Mouse (Mus musculus): Measurements from ENCODE around the gene Spats2l. TPM values are rescaled to one million over a fixed set of nuclear protein-coding genes. Genes with fewer than 3 reads are reported as not detected.
A peak's percentile ranks its signal among the peaks of the same experiment; 100 is the strongest.

Gene Spats2l
- total and polyA plus RNA-seq, 3 experiments, result not detected

DNA sequence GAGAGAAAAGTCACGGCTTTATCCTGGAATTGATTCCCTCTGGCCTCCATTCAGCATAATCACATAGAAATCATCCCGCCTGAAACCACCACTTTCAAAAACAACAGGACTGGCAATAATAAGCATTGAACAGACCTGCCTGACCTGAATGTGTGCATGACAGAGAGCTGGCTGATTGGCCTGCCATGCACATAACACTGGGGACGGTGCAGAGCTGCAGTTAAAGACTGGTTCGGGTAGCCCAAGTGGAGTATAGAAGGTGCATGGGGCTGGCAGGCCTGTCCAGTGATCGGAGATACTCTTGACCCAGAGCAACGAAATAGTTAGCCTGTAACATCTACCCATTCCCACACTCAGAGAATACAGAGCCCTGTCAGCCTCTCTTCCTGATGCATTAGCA, 168.3 kb downstream of the Spats2l start:
- Histone ChIP-seq H3K27me3 (ENCODE audit: control insufficient read depth in 1 of 2, insufficient read depth in 2 of 2, low read length in 2 of 2) (no peaks in the 10 kb centered on the region), H3K27ac (ENCODE audit: control insufficient read depth, low read depth, low read length) (no peak overlapping the region), H3K9me3 (replicated peaks; ENCODE audit: insufficient read depth, low read length) (no peaks in the 10 kb centered on the region), H3K36me3 (ENCODE audit: control insufficient read depth in 1 of 2, insufficient read depth in 2 of 2, low read length in 2 of 2) (no peaks in the 10 kb centered on the region), H3K4me3 (ENCODE audit: control insufficient read depth in 1 of 2, insufficient read depth in 1 of 2, low read depth in 2 of 2, low read length in 2 of 2) (no peak overlapping the region), H3K9ac (ENCODE audit: control insufficient read depth, low read depth, low read length, poor library complexity, severe bottlenecking) (no peak overlapping the region), H3K4me1 (ENCODE audit: control insufficient read depth in 1 of 2, insufficient read depth in 2 of 2, low read length in 2 of 2) (no peaks in the 10 kb centered on the region), H3K79me2 (ENCODE audit: control insufficient read depth, insufficient read depth, low read length, poor library complexity) (no peaks in the 10 kb centered on the region)
- DNase-seq (ENCODE audit: low read depth, low spot score), result no peak
- TF ChIP-seq GABPA (IDR thresholded peaks at IDR 0.05; ENCODE audit: low read depth, low read length) (no peak), KAT2A (conservative IDR thresholded peaks at IDR 0.05; ENCODE audit: low read depth, low read length) (no peak), MAZ (IDR thresholded peaks at IDR 0.05; ENCODE audit: low read depth, low read length) (no peak), POLR2A (IDR thresholded peaks at IDR 0.05; ENCODE audit: control insufficient read depth in 1 of 2, insufficient read depth in 1 of 2, low read depth in 1 of 2, low read length in 2 of 2, poor library complexity in 1 of 2) (no peak), SIN3A (IDR thresholded peaks at IDR 0.05; ENCODE audit: low read length) (no peak), HCFC1 (IDR thresholded peaks at IDR 0.05; ENCODE audit: low read depth, low read length) (no peak), ELF1 (IDR thresholded peaks at IDR 0.05; ENCODE audit: low read depth, low read length) (no peak), ZNF384 (IDR thresholded peaks at IDR 0.05; ENCODE audit: low read depth, low read length) (no peak), SMC3 (IDR thresholded peaks at IDR 0.05; ENCODE audit: low read depth, low read length) (no peak)

DNA sequence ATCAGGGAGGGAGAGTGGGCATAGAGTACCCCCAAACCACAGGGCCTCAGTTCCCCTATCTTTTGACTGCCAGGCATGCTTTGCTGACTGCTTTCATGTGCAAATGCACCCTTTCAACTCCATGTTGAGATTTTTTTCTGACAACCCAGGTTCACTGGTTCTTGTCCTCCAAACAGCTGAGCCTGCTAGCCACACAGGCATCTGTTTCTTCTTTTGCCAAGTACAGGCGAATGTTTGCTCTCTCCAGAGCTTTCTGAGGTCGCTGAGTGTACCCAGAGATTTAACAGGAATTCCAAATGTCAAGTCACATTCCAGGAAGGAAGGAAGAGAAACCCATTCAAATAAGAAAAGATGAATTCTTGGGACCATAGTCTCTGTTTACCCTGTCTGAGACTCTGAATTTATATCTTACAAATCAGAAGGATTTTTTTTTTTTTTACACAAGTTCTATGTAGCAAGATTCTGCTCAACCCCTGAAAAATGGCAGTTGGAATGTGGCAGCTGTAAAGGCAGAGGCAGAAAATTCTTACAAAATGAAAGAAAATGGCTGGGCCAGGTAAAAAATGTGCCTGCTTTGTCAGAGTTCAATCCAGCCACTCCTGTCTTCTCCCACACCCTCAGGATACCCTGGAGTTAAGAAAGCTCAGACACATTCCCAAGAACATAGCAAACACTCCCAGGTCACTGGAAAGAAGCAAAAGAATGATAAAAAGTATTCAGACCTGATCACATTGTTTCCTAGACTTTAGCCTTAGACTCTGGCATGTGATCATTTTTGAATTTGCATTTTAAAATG, 173.8 kb downstream of the Spats2l start:
- no peak overlapping the region for H3K9ac ChIP-seq (ENCODE audit: control insufficient read depth, low read depth, low read length, poor library complexity, severe bottlenecking)
- no peak overlapping the region for H3K27ac ChIP-seq (ENCODE audit: control insufficient read depth, low read depth, low read length)

DNA sequence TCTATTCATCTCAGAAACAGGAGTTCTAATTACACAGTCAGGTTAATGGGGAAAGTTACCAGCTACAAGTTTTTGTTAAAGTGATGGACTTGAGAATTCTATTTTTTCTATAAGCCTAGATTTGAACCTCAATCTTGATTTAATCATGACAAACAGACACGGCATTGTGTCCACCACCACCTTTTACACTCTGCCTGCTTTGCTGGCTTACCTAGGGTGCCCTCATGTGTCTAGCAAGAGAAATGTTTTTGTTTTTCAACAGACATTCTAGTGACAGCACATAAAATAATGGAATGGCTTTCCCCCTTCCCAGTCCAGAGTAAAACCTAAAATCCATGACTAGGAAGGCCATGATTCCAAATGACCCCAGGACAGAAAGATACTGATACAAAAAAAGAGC, 175.2 kb downstream of the Spats2l start:
- Histone ChIP-seq H3K9me3 (replicated peaks; ENCODE audit: insufficient read depth, low read length) (no peaks in the 10 kb centered on the region), H3K4me3 (ENCODE audit: control insufficient read depth in 1 of 2, insufficient read depth in 1 of 2, low read depth in 2 of 2, low read length in 2 of 2) (no peak overlapping the region), H3K79me2 (ENCODE audit: control insufficient read depth, insufficient read depth, low read length, poor library complexity) (no peaks in the 10 kb centered on the region), H3K9ac (ENCODE audit: control insufficient read depth, low read depth, low read length, poor library complexity, severe bottlenecking) (no peak overlapping the region), H3K36me3 (ENCODE audit: control insufficient read depth in 1 of 2, insufficient read depth in 2 of 2, low read length in 2 of 2) (no peaks in the 10 kb centered on the region), H3K27me3 (ENCODE audit: control insufficient read depth in 1 of 2, insufficient read depth in 2 of 2, low read length in 2 of 2) (no peaks in the 10 kb centered on the region), H3K4me1 (ENCODE audit: control insufficient read depth in 1 of 2, insufficient read depth in 2 of 2, low read length in 2 of 2) (no peaks in the 10 kb centered on the region), H3K27ac (ENCODE audit: control insufficient read depth, low read depth, low read length) (no peak overlapping the region)
- DNase-seq (ENCODE audit: low read depth, low spot score), result no peak
- TF ChIP-seq SIN3A (IDR thresholded peaks at IDR 0.05; ENCODE audit: low read length) (no peak), GATA1 (IDR thresholded peaks at IDR 0.05; ENCODE audit: low read depth, low read length) (no peak), POLR2AphosphoS2 (IDR thresholded peaks at IDR 0.05; ENCODE audit: low read length) (no peak), ZMIZ1 (IDR thresholded peaks at IDR 0.05; ENCODE audit: low read depth, low read length) (no peak), SMC3 (IDR thresholded peaks at IDR 0.05; ENCODE audit: low read depth, low read length) (peak; percentile 66), MXI1 (IDR thresholded peaks at IDR 0.05; ENCODE audit: low read depth, low read length) (no peak), BHLHE40 (IDR thresholded peaks at IDR 0.05; ENCODE audit: borderline replicate concordance, low read depth, low read length) (no peak), ZC3H11A (IDR thresholded peaks at IDR 0.05; ENCODE audit: low read depth, low read length) (peak; percentile 46), JUND (IDR thresholded peaks at IDR 0.05; ENCODE audit: low read depth, low read length) (no peak), EP300 (IDR thresholded peaks at IDR 0.05; ENCODE audit: low read depth in 1 of 2, low read length in 2 of 2) (no peak), RAD21 (IDR thresholded peaks at IDR 0.05; ENCODE audit: low read depth, low read length) (peak; percentile 60), USF1 (IDR thresholded peaks at IDR 0.05; ENCODE audit: low read depth, low read length) (no peak), POLR2A (IDR thresholded peaks at IDR 0.05; ENCODE audit: control insufficient read depth in 1 of 2, insufficient read depth in 1 of 2, low read depth in 1 of 2, low read length in 2 of 2, poor library complexity in 1 of 2) (no peak), TBP (IDR thresholded peaks at IDR 0.05; ENCODE audit: low read depth, low read length) (no peak), CHD1 (IDR thresholded peaks at IDR 0.05; ENCODE audit: low read depth, low read length) (no peak)

More for the DNA sequence above, 173.8 kb downstream of the Spats2l start:
- no peak overlapping the region for H3K4me3 ChIP-seq (ENCODE audit: control insufficient read depth in 1 of 2, insufficient read depth in 1 of 2, low read depth in 2 of 2, low read length in 2 of 2)
- no peaks in the 10 kb centered on the region for H3K4me1 ChIP-seq (ENCODE audit: control insufficient read depth in 1 of 2, insufficient read depth in 2 of 2, low read length in 2 of 2)
- H3K36me3 ChIP-seq (ENCODE audit: control insufficient read depth in 1 of 2, insufficient read depth in 2 of 2, low read length in 2 of 2), result no peaks in the 10 kb centered on the region
- H3K27me3 ChIP-seq (ENCODE audit: control insufficient read depth in 1 of 2, insufficient read depth in 2 of 2, low read length in 2 of 2), result no peaks in the 10 kb centered on the region
- H3K79me2 ChIP-seq (ENCODE audit: control insufficient read depth, insufficient read depth, low read length, poor library complexity), result no peaks in the 10 kb centered on the region
- TF ChIP-seq ETS1 (IDR thresholded peaks at IDR 0.05; ENCODE audit: low read depth, low read length) (no peak), BHLHE40 (IDR thresholded peaks at IDR 0.05; ENCODE audit: borderline replicate concordance, low read depth, low read length) (no peak), ZC3H11A (IDR thresholded peaks at IDR 0.05; ENCODE audit: low read depth, low read length) (no peak), USF2 (IDR thresholded peaks at IDR 0.05; ENCODE audit: borderline replicate concordance in 1 of 2, insufficient read depth in 1 of 2, low read depth in 1 of 2, low read length in 2 of 2) (no peak), USF1 (IDR thresholded peaks at IDR 0.05; ENCODE audit: low read depth, low read length) (no peak), UBTF (IDR thresholded peaks at IDR 0.05; ENCODE audit: borderline replicate concordance, insufficient read depth, low read depth, low read length) (no peak), CTCF (IDR thresholded peaks at IDR 0.05 in 2 of 3, conservative IDR thresholded peaks at IDR 0.05 in 1 of 3; ENCODE audit: control insufficient read depth in 1 of 3, insufficient read depth in 1 of 3, low read depth in 2 of 3, low read length in 3 of 3, poor library complexity in 1 of 3, severe bottlenecking in 1 of 3) (no peak), HCFC1 (IDR thresholded peaks at IDR 0.05; ENCODE audit: low read depth, low read length) (no peak), CHD1 (IDR thresholded peaks at IDR 0.05; ENCODE audit: low read depth, low read length) (no peak), POLR2AphosphoS5 (IDR thresholded peaks at IDR 0.05; ENCODE audit: borderline replicate concordance, low read depth, low read length) (no peak)
- DNase-seq (ENCODE audit: low read depth, low spot score), result no peak
- H3K9me3 ChIP-seq (replicated peaks; ENCODE audit: insufficient read depth, low read length), result no peaks in the 10 kb centered on the region

Measured in MEL (cell line).